Mouse (Mus musculus): ENCODE measurements around the gene Irx4. TPM values are rescaled to one million over a fixed set of nuclear protein-coding genes. Genes with fewer than 3 reads are reported as not detected.

The Irx4 gene
- polyA plus RNA-seq, 1 experiment, result not detected

- H3K4me1 ChIP-seq (ENCODE audit: control insufficient read depth, insufficient read depth, insufficient read length, low read length), result no peaks in the 10 kb centered on the region
- H3K27ac ChIP-seq (replicated peaks; ENCODE audit: low read depth, low read length), result no peak overlapping the region
- H3K4me3 ChIP-seq (ENCODE audit: insufficient read depth, low read depth, low read length), result no peak overlapping the region
These were observed 23.3 kb downstream of the Irx4 start for GRCm38 (mm10) chr13:73283534-73283933.

- no peak overlapping the region for H3K27ac ChIP-seq (replicated peaks; ENCODE audit: low read depth, low read length)
- no peak overlapping the region for H3K4me3 ChIP-seq (ENCODE audit: insufficient read depth, low read depth, low read length)
- no peaks in the 10 kb centered on the region for H3K4me1 ChIP-seq (ENCODE audit: control insufficient read depth, insufficient read depth, insufficient read length, low read length)
These were observed 29.9 kb downstream of the Irx4 start for GRCm38 (mm10) chr13:73290206-73290605.

DNA sequence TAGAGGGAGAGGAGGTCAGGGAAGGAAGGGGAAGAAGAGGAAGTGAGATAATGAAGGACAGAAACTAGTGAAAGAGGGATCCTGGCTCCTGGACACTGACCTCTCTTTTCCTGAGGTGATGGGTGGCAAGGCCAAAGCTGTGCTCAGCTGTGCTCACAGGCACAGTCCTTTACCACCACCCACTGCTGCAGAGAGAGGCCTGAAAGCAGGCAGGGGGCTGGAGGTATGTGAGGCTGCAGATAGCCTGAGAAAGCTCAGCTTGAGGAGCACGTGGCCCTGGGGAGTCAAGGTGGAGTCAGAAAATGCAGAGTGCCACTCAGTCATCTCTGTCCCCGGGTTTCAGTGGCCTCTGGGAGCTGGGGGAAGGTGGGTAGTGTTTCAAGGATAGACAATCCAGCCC, 30.8 kb downstream of the Irx4 start:
- H3K27ac ChIP-seq (replicated peaks; ENCODE audit: low read depth, low read length), result no peak overlapping the region
- no peak overlapping the region for H3K4me3 ChIP-seq (ENCODE audit: insufficient read depth, low read depth, low read length)
- no peaks in the 10 kb centered on the region for H3K4me1 ChIP-seq (ENCODE audit: control insufficient read depth, insufficient read depth, insufficient read length, low read length)

DNA sequence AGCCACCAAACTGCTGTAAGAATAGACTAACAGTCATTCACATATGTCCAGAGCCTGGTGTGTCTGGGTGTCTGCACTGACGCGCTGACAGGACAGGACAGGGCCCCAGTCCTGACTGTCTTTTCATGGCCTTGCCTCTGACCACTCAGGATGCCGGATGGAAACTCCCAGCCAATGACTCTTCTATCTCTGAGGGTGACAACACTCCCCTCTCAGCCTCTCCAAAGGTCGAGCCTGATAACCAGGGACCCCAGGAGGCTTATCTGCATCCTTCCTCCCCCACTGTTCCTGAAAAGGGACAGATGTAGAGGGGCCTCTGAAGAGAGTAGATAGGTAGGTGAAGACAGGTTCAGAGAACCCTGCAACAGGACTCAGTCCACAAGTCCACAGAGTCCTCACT, 38.4 kb downstream of the Irx4 start:
- no peaks in the 10 kb centered on the region for H3K4me1 ChIP-seq (ENCODE audit: control insufficient read depth, insufficient read depth, insufficient read length, low read length)
- H3K27ac ChIP-seq (replicated peaks; ENCODE audit: low read depth, low read length), result no peak overlapping the region
- H3K4me3 ChIP-seq (ENCODE audit: insufficient read depth, low read depth, low read length), result no peak overlapping the region

GRCm38 (mm10) chr13:73299322-73299721, 39.0 kb downstream of the Irx4 start:
- Histone ChIP-seq H3K4me1 (ENCODE audit: control insufficient read depth, insufficient read depth, insufficient read length, low read length) (no peaks in the 10 kb centered on the region), H3K4me3 (ENCODE audit: insufficient read depth, low read depth, low read length) (no peak overlapping the region), H3K27ac (replicated peaks; ENCODE audit: low read depth, low read length) (no peak overlapping the region)

- H3K4me3 ChIP-seq (ENCODE audit: insufficient read depth, low read depth, low read length), result no peak overlapping the region
- no peak overlapping the region for H3K27ac ChIP-seq (replicated peaks; ENCODE audit: low read depth, low read length)
- H3K4me1 ChIP-seq (ENCODE audit: control insufficient read depth, insufficient read depth, insufficient read length, low read length), result no peaks in the 10 kb centered on the region
These were observed 44.5 kb downstream of the Irx4 start for GRCm38 (mm10) chr13:73304729-73305128.

- H3K4me3 ChIP-seq (ENCODE audit: insufficient read depth, low read depth, low read length), result no peak overlapping the region
- no peak overlapping the region for H3K27ac ChIP-seq (replicated peaks; ENCODE audit: low read depth, low read length)
- H3K4me1 ChIP-seq (ENCODE audit: control insufficient read depth, insufficient read depth, insufficient read length, low read length), result no peaks in the 10 kb centered on the region
These were observed 45.3 kb downstream of the Irx4 start for GRCm38 (mm10) chr13:73305398-73306084.

GRCm38 (mm10) chr13:73306085-73306410, 45.8 kb downstream of the Irx4 start:
- no peaks in the 10 kb centered on the region for H3K4me1 ChIP-seq (ENCODE audit: control insufficient read depth, insufficient read depth, insufficient read length, low read length)
- H3K27ac ChIP-seq (replicated peaks; ENCODE audit: low read depth, low read length), result no peak overlapping the region
- no peak overlapping the region for H3K4me3 ChIP-seq (ENCODE audit: insufficient read depth, low read depth, low read length)

- Histone ChIP-seq H3K4me1 (ENCODE audit: control insufficient read depth, insufficient read depth, insufficient read length, low read length) (no peaks in the 10 kb centered on the region), H3K4me3 (ENCODE audit: insufficient read depth, low read depth, low read length) (no peak overlapping the region), H3K27ac (replicated peaks; ENCODE audit: low read depth, low read length) (no peak overlapping the region)
These were observed 46.2 kb downstream of the Irx4 start for GRCm38 (mm10) chr13:73306430-73306829.

GRCm38 (mm10) chr13:73310183-73310929, 50.1 kb downstream of the Irx4 start:
- no peaks in the 10 kb centered on the region for H3K4me1 ChIP-seq (ENCODE audit: control insufficient read depth, insufficient read depth, insufficient read length, low read length)
- no peak overlapping the region for H3K4me3 ChIP-seq (ENCODE audit: insufficient read depth, low read depth, low read length)
- no peak overlapping the region for H3K27ac ChIP-seq (replicated peaks; ENCODE audit: low read depth, low read length)

Other genes with a start within 250 kb of the Irx4 start
- gene Mrpl36, start 68.0 kb downstream of the Irx4 start, polyA plus RNA-seq (2012; ENCODE audit: insufficient read depth, insufficient read length, missing spikeins), result 77.3 and 83.9 TPM in 2 replicates
- 1,095 and 1,117 TPM in 2 replicates for gene Ndufs6, start 68.1 kb downstream of the Irx4 start, polyA plus RNA-seq (2012; ENCODE audit: insufficient read depth, insufficient read length, missing spikeins)
- gene Lpcat1, start 206.7 kb downstream of the Irx4 start, polyA plus RNA-seq (2012; ENCODE audit: insufficient read depth, insufficient read length, missing spikeins), result 2.5 and 3.0 TPM in 2 replicates

All from brown adipose tissue, adult 24 weeks (tissue).